Mouse (Mus musculus) heart, embryonic 11.5 days (tissue): ENCODE results near the gene Lpin1. TPM values are rescaled to one million over a fixed set of nuclear protein-coding genes. Genes with fewer than 3 reads are reported as not detected.

Experiments
- ATAC-seq: fragments of 200-750 bp; cut with Nextera tagmentation; replicated peaks from 2 replicates; pipeline ENCODE4 v1.8.0; 2017; ENCODE audit warnings: moderate library complexity; ENCODE audit not compliant: insufficient number of reproducible peaks, low FRiP score, low TSS enrichment
- H3K27ac ChIP-seq: fragments of 300-500 bp; sonication (generic); 2 replicates; pipeline ENCODE4 v1.5.1; 2014; ENCODE audit warnings: mild to moderate bottlenecking, low read depth, low read length
- H3K27me3 ChIP-seq: fragments of 300-500 bp; sonication (generic); 2 replicates; pipeline ENCODE4 v1.6.1; 2014; ENCODE audit warnings: mild to moderate bottlenecking, low read length, mixed read lengths; ENCODE audit not compliant: control insufficient read depth, insufficient read depth
- H3K36me3 ChIP-seq: fragments of 300-500 bp; sonication (generic); 2 replicates; pipeline ENCODE4 v1.6.1; 2014; ENCODE audit warnings: mild to moderate bottlenecking, low read length, moderate library complexity, mixed read lengths; ENCODE audit not compliant: control insufficient read depth, insufficient read depth
- H3K4me1 ChIP-seq: fragments of 300-500 bp; sonication (generic); 2 replicates; pipeline ENCODE4 v1.6.1; 2014; ENCODE audit warnings: low read length; ENCODE audit not compliant: control insufficient read depth, insufficient read depth
- H3K4me2 ChIP-seq: fragments of 300-500 bp; sonication (generic); 2 replicates; pipeline ENCODE4 v1.6.1; 2014; ENCODE audit warnings: mild to moderate bottlenecking, moderate library complexity
- H3K4me3 ChIP-seq: fragments of 300-500 bp; sonication (generic); 2 replicates; pipeline ENCODE4 v1.5.1; 2014; ENCODE audit warnings: low read depth, low read length
- H3K9ac ChIP-seq: fragments of 300-500 bp; sonication (generic); 2 replicates; pipeline ENCODE4 v1.6.1; 2014; ENCODE audit warnings: mild to moderate bottlenecking, low read depth, low read length, moderate library complexity
- H3K9me3 ChIP-seq: fragments of 300-500 bp; sonication (generic); replicated peaks from 2 replicates; pipeline ENCODE4 v1.6.1; 2016; ENCODE audit warnings: low read length; ENCODE audit not compliant: control insufficient read depth
- WGBS: fragments of 180-500 bp; shearing (Covaris S2); extraction: QIAGEN DNeasy Blood & Tissue Kit; methylation state at CpG from one replicate; pipeline ENCODE4 v1.1.7; 2014; ENCODE audit not compliant: insufficient replicate concordance; 5-methylcytosine and 5-hydroxymethylcytosine counted together
- polyA plus RNA-seq: library from polyadenylated mRNA; unstranded; fragments of >200 nt; fragmentation: Nextera tagmentation; extraction: Ambion mirVana; gene quantifications from 2 replicates; pipeline ENCODE4 v1.2.1, GENCODE M21; 2014

Gene Lpin1
- polyA plus RNA-seq, 1 experiment from 2014 or later: 3.8 TPM

DNA sequence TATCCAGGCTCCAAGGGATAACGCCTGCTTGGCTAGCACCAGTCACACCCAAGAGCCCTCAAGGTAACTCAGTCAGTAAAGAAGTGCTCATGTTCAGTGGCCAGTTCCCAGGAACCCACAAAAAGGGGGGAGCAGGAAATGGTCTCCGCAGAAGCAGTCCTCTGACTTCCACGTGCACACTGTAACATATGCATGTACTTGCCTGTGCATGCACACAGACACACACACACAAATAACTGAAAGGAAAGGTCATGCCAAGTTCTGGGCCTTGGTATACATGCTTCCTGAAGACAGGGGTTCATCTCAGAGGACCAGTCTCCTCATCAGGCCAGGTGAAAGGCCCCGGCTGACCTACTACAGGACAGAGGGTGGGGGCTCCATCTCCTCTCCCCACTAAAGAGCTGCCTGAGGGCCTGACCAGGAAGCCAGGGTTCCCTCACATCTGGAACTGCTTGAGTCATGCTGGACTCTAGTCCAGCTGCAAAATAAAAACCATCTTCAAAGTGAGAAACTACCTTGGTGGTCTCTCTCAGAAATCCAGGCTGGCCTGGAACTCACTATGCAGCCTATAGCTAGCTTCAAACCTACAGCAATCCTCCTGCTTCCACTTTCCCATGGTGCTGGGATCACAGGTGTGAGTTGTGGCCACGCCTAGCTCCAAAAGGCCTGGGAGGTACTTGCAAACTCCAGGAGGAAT, 70.7 kb downstream of the Lpin1 start:
- Histone ChIP-seq H3K4me1 (peaks cover 6% of the 10 kb centered on the region; the same call in 1 of the 2 replicates), H3K27me3 (no peaks in the 10 kb centered on the region), H3K9ac (no peak overlapping the region), H3K4me3 (no peak overlapping the region), H3K36me3 (no peaks in the 10 kb centered on the region; the same call in 1 of the 2 replicates), H3K9me3 (no peaks in the 10 kb centered on the region), H3K4me2 (no peak overlapping the region), H3K27ac (no peak overlapping the region)
- ATAC-seq: no peak
- 80% methylated on average over 5 of the region's 5 CpGs for WGBS

DNA sequence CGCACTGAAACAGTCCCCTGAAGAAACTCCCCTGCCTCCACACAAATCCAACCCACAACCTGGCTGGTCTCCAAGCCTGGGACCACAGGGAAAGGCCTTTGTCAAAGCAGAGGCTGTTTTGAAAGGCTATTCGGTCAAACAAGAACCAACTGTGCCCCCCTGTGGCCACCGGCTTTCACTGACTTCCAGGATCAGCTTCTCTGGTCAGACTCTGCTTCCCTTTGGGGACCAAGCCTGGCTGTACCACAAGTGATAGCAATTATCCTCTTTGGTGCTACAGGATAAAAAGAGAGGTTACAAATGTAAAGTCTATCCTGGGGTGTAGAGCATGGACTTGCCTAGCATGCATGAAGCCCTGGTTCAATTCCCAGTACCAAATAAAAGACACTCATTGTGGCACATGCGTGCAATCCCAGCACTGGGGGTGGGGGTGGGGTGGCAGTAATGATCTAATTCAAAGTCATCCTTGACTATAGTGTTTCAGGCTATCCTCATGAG, 77.4 kb downstream of the Lpin1 start:
- Histone ChIP-seq H3K4me1 (peaks cover 10% of the 10 kb centered on the region), H3K4me2 (no peak overlapping the region), H3K9ac (no peak overlapping the region), H3K27ac (no peak overlapping the region), H3K36me3 (no peaks in the 10 kb centered on the region; the same call in 1 of the 2 replicates), H3K9me3 (no peaks in the 10 kb centered on the region), H3K27me3 (no peaks in the 10 kb centered on the region), H3K4me3 (no peak overlapping the region)
- 24% methylated on average over 4 of the region's 4 CpGs for WGBS
- no peak for ATAC-seq

- Histone ChIP-seq H3K4me2 (no peak overlapping the region), H3K27me3 (no peaks in the 10 kb centered on the region), H3K4me1 (peaks cover 10% of the 10 kb centered on the region), H3K36me3 (no peaks in the 10 kb centered on the region), H3K9me3 (no peaks in the 10 kb centered on the region), H3K4me3 (no peak overlapping the region), H3K9ac (peak overlapping the region; percentile 24; the same call in 1 of the 2 replicates), H3K27ac (no peak overlapping the region)
- ATAC-seq: no peak; the same call in 1 of the 2 replicates
- WGBS: 30% methylated on average over 7 of the region's 7 CpGs
Observed at GRCm38 (mm10) chr12:16532860-16533230, 77.9 kb downstream of the Lpin1 start.

DNA sequence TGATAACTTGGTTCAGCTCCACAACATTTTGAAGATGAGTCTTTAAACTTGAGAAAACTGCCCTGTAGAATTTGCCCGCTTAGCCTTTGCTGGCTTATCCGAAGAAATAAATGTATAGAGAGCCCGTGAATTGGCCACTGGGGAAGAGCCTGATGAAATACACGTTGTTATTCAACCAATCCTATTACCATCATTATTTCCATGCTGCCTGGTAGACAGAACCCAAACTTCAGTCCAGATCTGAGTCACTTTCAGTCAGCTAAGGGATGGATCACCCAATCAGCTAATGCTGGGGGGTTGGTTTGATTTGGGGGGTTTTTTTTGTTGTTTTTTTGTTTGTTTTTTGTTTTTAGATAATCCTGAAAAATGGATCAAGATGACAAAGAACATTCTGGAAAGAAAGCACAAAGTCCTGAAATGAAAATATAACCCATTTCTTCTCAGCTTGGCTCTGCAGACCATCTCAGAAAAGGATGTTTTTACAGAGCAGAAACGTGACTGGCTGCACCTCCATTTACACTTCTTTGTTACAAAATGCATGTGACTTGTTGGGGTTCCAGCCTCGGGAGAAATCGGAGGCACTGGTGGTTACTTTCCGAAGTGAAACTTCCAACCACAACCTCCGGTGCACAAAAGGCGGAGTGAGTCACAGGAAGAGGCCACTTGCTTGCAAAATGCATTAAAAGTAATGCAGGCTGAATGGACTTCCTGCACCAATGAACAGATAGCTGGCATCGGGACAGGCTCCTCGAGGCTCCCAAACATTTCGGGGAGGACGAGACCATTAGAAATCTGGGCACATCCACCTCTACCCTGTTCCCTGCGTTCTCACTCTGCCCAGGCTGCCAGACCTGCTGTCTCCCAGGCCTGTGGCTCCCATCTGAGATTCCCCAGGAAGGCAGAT, 78.6 kb downstream of the Lpin1 start:
- no peaks in the 10 kb centered on the region for H3K36me3 ChIP-seq
- no peaks in the 10 kb centered on the region for H3K27me3 ChIP-seq
- H3K4me2 ChIP-seq: no peak overlapping the region
- no peak overlapping the region for H3K27ac ChIP-seq
- 65% methylated on average over 15 of the region's 15 CpGs for WGBS
- no peaks in the 10 kb centered on the region for H3K9me3 ChIP-seq
- H3K9ac ChIP-seq: peak overlapping the region; percentile 24; the same call in 1 of the 2 replicates
- H3K4me3 ChIP-seq: no peak overlapping the region
- peaks cover 4% of the 10 kb centered on the region for H3K4me1 ChIP-seq
- ATAC-seq: no peak

- Histone ChIP-seq H3K27me3 (no peaks in the 10 kb centered on the region), H3K4me3 (no peak overlapping the region), H3K4me2 (no peak overlapping the region), H3K9ac (no peak overlapping the region), H3K36me3 (no peaks in the 10 kb centered on the region), H3K27ac (no peak overlapping the region), H3K4me1 (peaks cover 4% of the 10 kb centered on the region; the same call in 1 of the 2 replicates), H3K9me3 (no peaks in the 10 kb centered on the region)
- WGBS: 79% methylated on average over 7 of the region's 7 CpGs
- no peak for ATAC-seq
Observed at GRCm38 (mm10) chr12:16528650-16529049, 82.1 kb downstream of the Lpin1 start.

DNA sequence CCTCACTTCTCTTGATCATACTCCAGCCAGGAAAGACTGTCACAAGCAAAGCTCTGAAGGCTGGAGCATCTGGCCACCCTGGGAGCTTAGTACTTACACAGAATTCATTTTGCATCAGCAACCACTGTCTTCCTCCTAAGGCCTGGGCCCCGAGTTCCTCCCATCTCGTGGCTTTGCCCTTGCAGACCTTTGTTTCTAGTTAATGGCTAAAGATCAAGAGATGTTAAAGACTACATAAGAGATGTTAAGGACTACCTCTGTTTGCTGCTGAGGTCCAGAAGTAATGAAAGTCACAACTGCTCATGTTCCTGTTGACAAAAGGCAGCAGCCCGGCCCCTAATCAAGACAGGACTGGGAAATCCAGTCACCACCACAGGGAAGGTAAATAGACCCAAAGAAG, 82.8 kb downstream of the Lpin1 start:
- 83% methylated on average over 3 of the region's 3 CpGs for WGBS
- Histone ChIP-seq H3K4me2 (no peak overlapping the region), H3K9me3 (no peaks in the 10 kb centered on the region), H3K36me3 (no peaks in the 10 kb centered on the region), H3K4me3 (no peak overlapping the region), H3K4me1 (peaks cover 4% of the 10 kb centered on the region; the same call in 1 of the 2 replicates), H3K27me3 (no peaks in the 10 kb centered on the region), H3K27ac (no peak overlapping the region), H3K9ac (no peak overlapping the region)
- ATAC-seq: no peak

DNA sequence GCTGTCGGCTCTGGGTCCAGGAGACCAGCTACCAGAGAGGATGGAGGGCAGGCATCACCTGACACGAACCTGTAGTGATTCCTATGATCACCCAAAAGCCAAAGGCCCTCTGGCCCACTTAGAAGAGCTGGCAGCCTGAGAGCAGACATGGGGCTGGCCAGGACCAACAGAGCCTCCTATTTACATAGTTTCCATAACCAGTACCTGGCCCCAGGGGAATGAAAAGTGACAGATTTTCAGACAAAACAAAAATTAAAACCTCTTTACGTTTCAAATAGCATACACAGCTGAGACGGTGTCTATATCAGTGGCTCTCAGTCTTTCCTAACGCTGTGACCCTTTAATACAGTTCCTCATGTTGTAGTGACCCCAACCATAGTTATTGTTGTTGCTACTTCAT, 83.9 kb downstream of the Lpin1 start:
- no peaks in the 10 kb centered on the region for H3K27me3 ChIP-seq
- H3K27ac ChIP-seq: no peak overlapping the region
- no peak overlapping the region for H3K4me2 ChIP-seq
- no peak for ATAC-seq
- H3K9ac ChIP-seq: no peak overlapping the region
- no peaks in the 10 kb centered on the region for H3K4me1 ChIP-seq
- no peaks in the 10 kb centered on the region for H3K36me3 ChIP-seq
- H3K4me3 ChIP-seq: no peak overlapping the region
- 80% methylated on average over 5 of the region's 5 CpGs for WGBS
- H3K9me3 ChIP-seq: no peaks in the 10 kb centered on the region

DNA sequence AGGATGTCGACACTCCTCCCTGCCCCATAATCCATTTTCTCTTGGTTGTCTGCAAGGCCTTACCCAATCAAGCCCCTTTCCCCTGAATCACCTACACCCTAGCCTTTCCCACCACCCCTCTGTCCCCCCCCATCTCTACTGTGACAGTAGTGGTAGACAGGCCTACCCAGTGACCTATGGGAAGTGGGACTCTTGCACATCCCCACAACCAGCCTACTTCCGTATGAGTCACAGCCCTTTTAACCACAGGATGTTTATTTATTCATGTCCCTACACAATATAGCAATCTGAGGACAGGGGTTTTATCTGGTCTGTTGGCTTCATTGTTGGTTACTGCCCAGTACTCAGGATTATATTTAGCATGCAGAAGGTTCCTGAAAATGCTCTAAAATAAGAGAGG, 84.6 kb downstream of the Lpin1 start:
- Histone ChIP-seq H3K27ac (no peak overlapping the region), H3K4me2 (no peak overlapping the region), H3K4me3 (no peak overlapping the region), H3K36me3 (no peaks in the 10 kb centered on the region), H3K9ac (no peak overlapping the region), H3K4me1 (no peaks in the 10 kb centered on the region), H3K9me3 (no peaks in the 10 kb centered on the region), H3K27me3 (no peaks in the 10 kb centered on the region)
- WGBS: 72% methylated on average over 2 of the region's 2 CpGs
- ATAC-seq: no peak
